Mouse (Mus musculus) heart, postnatal 4 days (tissue): ENCODE data around the gene Amz2. TPM values are rescaled to one million over a fixed set of nuclear protein-coding genes. Genes with fewer than 3 reads are reported as not detected.

Experiments used
- DNase-seq: peaks from one replicate; pipeline ENCODE4 v3.0.0; 2021
- total RNA-seq, 2 experiments: library from RNA; stranded (reverse); gene quantifications; 2 replicates each; pipeline ENCODE4 v1.2.3; 2021

The Amz2 gene
- total RNA-seq, result 10 to 100 TPM; 46.9 to 49.4 TPM

GRCm38 (mm10) chr11:109425392-109426271, at the start of gene Amz2:
TSS of gene Amz2 (plus strand) at chr11:109425946.
- peak; percentile 99 for DNase-seq

- no peak for DNase-seq
Measured at GRCm38 (mm10) chr11:109376484-109377143, 49.1 kb upstream of the Amz2 start.

GRCm38 (mm10) chr11:109377477-109377876, 48.3 kb upstream of the Amz2 start:
- no peak for DNase-seq

GRCm38 (mm10) chr11:109378051-109378450, 47.7 kb upstream of the Amz2 start:
- DNase-seq, result no peak

- DNase-seq, result no peak
Measured at GRCm38 (mm10) chr11:109380662-109381061, 45.1 kb upstream of the Amz2 start.

GRCm38 (mm10) chr11:109385296-109385695, 40.5 kb upstream of the Amz2 start:
- no peak for DNase-seq

- no peak for DNase-seq
Measured at GRCm38 (mm10) chr11:109389046-109389445, 36.7 kb upstream of the Amz2 start.

- DNase-seq, result no peak
Measured at GRCm38 (mm10) chr11:109391200-109391599, 34.5 kb upstream of the Amz2 start.

GRCm38 (mm10) chr11:109391760-109392159, 34.0 kb upstream of the Amz2 start:
- no peak for DNase-seq

GRCm38 (mm10) chr11:109392601-109393000, 33.1 kb upstream of the Amz2 start:
- DNase-seq, result no peak

GRCm38 (mm10) chr11:109394758-109395157, 31.0 kb upstream of the Amz2 start:
- DNase-seq, result no peak

- DNase-seq, result no peak
Measured at GRCm38 (mm10) chr11:109395291-109395690, 30.5 kb upstream of the Amz2 start.

- no peak for DNase-seq
Measured at GRCm38 (mm10) chr11:109406431-109406830, 19.3 kb upstream of the Amz2 start.

GRCm38 (mm10) chr11:109410197-109410980, 15.4 kb upstream of the Amz2 start:
- no peak for DNase-seq

GRCm38 (mm10) chr11:109413617-109414016, 12.1 kb upstream of the Amz2 start, which contains the start of gene 9930022D16Rik:
TSS of gene 9930022D16Rik (plus strand) at chr11:109413917.
- DNase-seq, result no peak

- DNase-seq, result no peak
Measured at GRCm38 (mm10) chr11:109414802-109415201, 10.9 kb upstream of the Amz2 start.

GRCm38 (mm10) chr11:109416709-109417420, 8.9 kb upstream of the Amz2 start:
- DNase-seq, result no peak

- DNase-seq, result no peak
Measured at GRCm38 (mm10) chr11:109417472-109418040, 8.2 kb upstream of the Amz2 start.

- DNase-seq, result no peak
Measured at GRCm38 (mm10) chr11:109419461-109419860, 6.3 kb upstream of the Amz2 start.

GRCm38 (mm10) chr11:109419961-109420566, 5.7 kb upstream of the Amz2 start:
- no peak for DNase-seq

- DNase-seq, result no peak
Measured at GRCm38 (mm10) chr11:109420567-109420962, 5.2 kb upstream of the Amz2 start.
